Mouse (Mus musculus): Measurements from ENCODE around the gene S100a2.
A peak's percentile ranks its signal among the peaks of the same experiment; 100 is the strongest.

S100a2 gene

DNA sequence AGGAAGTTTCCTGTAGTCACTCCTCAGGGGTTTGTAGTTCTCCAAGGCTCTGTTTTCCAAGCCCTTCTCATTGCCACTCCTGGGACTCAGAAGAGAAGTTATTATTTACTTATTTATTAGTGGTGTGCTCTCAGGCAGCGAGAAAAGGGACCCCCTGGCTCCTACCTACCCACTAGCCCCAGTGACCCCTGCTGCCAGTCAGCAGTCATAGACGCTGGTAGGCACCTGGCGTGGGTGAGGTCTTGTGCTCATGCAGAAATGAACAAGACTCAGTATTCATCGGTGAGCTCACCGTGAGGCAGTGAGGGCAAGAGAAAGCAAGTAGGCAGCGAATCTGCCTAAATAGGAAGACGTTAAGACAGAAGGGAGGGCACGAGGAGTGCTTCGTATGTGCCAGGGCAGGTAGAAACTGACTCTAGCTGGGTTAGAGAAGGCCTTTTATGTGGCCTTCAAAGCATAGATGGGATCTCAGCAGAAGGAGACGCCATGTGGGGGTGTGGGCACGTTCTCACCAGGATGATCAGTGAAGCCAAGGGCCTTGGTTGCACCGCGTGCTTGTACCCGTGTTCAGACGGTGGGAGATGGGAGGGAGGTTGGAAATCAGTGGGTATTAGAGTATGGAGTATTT is 3.9 kb upstream of the S100a2 start:
- Histone ChIP-seq H3K4me1 (replicated peaks; ENCODE audit: low read depth, low read length) (peaks cover 57% of the 10 kb centered on the region), H3K27me3 (ENCODE audit: insufficient read depth, low read length) (peaks cover 12% of the 10 kb centered on the region; the same call in 1 of the 2 replicates), H3K9me3 (ENCODE audit: low read length) (no peaks in the 10 kb centered on the region), H3K36me3 (ENCODE audit: insufficient read depth, low read length) (no peaks in the 10 kb centered on the region), H3K4me3 (replicated peaks; ENCODE audit: low read length) (peak overlapping the region; percentile 48; the same call in 1 of the 2 replicates)
- TF ChIP-seq POU5F1 (IDR thresholded peaks at IDR 0.05; ENCODE audit: borderline replicate concordance, low read length) (no peak), NANOG (IDR thresholded peaks at IDR 0.05; ENCODE audit: borderline replicate concordance, low read length) (no peak), CTCF (conservative IDR thresholded peaks at IDR 0.05; ENCODE audit: low read length) (no peak)

DNA sequence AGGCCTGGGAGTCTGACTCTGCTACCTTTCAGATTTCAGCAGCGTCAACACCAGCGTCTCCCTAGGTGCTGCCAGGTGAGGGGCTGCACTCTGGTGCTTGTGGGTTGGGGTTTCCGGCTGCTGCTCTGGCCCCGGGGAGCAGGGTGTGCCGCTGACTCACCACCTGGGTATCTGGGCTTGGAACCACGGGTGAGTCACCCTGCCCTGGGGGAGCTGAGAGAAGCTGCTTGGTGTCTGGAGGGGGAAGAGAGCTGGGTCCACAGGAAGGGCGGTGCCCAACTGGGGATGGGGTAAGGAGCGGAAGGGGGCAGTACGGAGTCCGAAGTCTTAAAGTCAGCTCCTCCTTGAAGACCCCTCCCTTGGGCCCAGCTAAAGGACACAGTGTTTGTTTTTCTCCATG is 3.1 kb upstream of the S100a2 start:
- Histone ChIP-seq H3K4me1 (replicated peaks; ENCODE audit: low read depth, low read length) (peaks cover 57% of the 10 kb centered on the region), H3K36me3 (ENCODE audit: insufficient read depth, low read length) (no peaks in the 10 kb centered on the region), H3K27me3 (ENCODE audit: insufficient read depth, low read length) (peaks cover 12% of the 10 kb centered on the region; the same call in 1 of the 2 replicates), H3K4me3 (replicated peaks; ENCODE audit: low read length) (peak overlapping the region; percentile 48), H3K9me3 (ENCODE audit: low read length) (no peaks in the 10 kb centered on the region)
- no peak for TF ChIP-seq POU5F1 (IDR thresholded peaks at IDR 0.05; ENCODE audit: borderline replicate concordance, low read length)
- no peak for TF ChIP-seq CTCF (conservative IDR thresholded peaks at IDR 0.05; ENCODE audit: low read length)
- no peak for TF ChIP-seq NANOG (IDR thresholded peaks at IDR 0.05; ENCODE audit: borderline replicate concordance, low read length)

DNA sequence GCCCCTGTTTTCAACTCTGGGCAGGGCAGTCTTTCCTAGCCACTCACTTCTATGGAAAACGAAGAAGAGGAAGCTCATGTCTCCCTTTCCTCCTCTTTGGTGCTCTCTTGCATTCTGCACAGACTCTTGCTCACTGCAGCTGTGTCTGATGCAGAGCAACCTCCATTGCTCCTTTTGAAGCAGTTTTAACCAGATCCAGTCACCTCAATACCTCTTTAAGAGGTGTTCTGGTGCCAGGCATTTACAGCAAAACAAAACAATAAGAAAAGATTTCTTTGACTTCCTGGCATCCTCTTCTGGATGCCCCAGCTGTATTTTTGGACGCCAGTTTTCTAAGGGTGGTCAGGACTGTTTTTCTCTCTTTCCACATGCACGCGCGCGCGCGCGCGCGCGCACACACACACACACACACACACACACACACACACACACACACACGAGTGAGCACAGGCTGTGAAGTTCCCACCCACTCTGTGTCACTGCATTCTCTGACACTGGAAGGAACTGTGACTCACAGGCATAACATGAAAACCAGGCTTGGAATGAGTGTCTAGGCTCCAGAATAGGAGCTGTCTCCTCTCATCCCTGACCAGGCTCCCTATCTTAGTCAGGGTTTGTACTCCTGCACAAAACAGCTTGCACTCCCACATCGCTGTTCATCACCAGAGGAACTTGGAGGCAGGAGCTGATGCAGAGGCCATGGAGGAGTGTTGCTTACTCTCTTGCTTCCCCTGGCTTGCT is 2.5 kb upstream of the S100a2 start:
- H3K9me3 ChIP-seq (ENCODE audit: low read length): no peaks in the 10 kb centered on the region
- peaks cover 57% of the 10 kb centered on the region for H3K4me1 ChIP-seq (replicated peaks; ENCODE audit: low read depth, low read length)
- H3K27me3 ChIP-seq (ENCODE audit: insufficient read depth, low read length): peaks cover 12% of the 10 kb centered on the region; the same call in 1 of the 2 replicates
- TF ChIP-seq CTCF (conservative IDR thresholded peaks at IDR 0.05; ENCODE audit: low read length) (no peak), NANOG (IDR thresholded peaks at IDR 0.05; ENCODE audit: borderline replicate concordance, low read length) (no peak), POU5F1 (IDR thresholded peaks at IDR 0.05; ENCODE audit: borderline replicate concordance, low read length) (no peak)
- H3K36me3 ChIP-seq (ENCODE audit: insufficient read depth, low read length): no peaks in the 10 kb centered on the region
- H3K4me3 ChIP-seq (replicated peaks; ENCODE audit: low read length): peak overlapping the region; percentile 48

DNA sequence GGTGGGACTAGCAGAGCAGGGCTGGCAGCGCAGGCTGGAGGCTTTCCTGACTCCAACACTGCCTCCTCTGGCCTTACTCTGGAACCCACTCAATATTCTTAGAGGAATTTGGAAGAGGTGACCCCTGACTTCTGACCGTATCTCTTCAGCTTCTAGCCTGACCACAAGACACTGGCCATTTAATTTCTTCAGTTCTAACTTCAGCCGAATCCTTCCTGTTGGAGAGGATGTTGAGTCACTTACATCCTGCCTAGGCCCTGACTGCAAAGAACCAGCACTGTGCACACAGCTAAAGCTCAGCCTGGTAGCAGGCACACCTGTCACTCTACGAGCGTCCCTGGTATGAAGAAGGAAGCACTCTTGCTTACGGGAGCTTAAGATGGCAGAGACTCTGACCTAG is 657 bp upstream of the S100a2 start:
- Histone ChIP-seq H3K27me3 (ENCODE audit: insufficient read depth, low read length) (peaks cover 6% of the 10 kb centered on the region; the same call in 1 of the 2 replicates), H3K4me3 (replicated peaks; ENCODE audit: low read length) (no peak overlapping the region), H3K9me3 (ENCODE audit: low read length) (peaks cover 4% of the 10 kb centered on the region; the same call in 1 of the 2 replicates), H3K36me3 (ENCODE audit: insufficient read depth, low read length) (no peaks in the 10 kb centered on the region), H3K4me1 (replicated peaks; ENCODE audit: low read depth, low read length) (peaks cover 47% of the 10 kb centered on the region)
- TF ChIP-seq NANOG (IDR thresholded peaks at IDR 0.05; ENCODE audit: borderline replicate concordance, low read length) (no peak), POU5F1 (IDR thresholded peaks at IDR 0.05; ENCODE audit: borderline replicate concordance, low read length) (no peak), CTCF (conservative IDR thresholded peaks at IDR 0.05; ENCODE audit: low read length) (no peak)

DNA sequence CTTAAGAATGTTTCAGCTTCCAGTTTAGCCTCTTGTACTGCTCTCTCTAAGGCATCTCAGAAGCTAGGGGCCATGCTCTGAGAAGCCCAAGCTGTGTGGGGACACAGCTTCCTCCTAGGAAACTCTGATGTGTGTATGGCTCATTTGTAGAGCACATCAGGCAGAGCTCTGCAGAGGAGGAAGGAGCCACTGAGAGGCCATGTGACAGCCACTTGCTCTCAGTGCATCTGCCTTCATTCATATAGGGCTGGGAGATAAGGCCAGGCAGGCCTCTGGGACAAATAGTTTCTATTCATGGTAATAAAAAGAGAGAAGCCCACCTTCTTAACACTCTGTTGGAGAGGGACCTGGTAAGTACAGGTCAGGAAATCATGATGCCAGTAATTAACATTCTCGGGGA is 4.4 kb downstream of the S100a2 start:
- H3K4me3 ChIP-seq (replicated peaks; ENCODE audit: low read length): no peak overlapping the region
- no peaks in the 10 kb centered on the region for H3K36me3 ChIP-seq (ENCODE audit: insufficient read depth, low read length)
- TF ChIP-seq CTCF (conservative IDR thresholded peaks at IDR 0.05; ENCODE audit: low read length) (no peak), NANOG (IDR thresholded peaks at IDR 0.05; ENCODE audit: borderline replicate concordance, low read length) (no peak), POU5F1 (IDR thresholded peaks at IDR 0.05; ENCODE audit: borderline replicate concordance, low read length) (no peak)
- H3K27me3 ChIP-seq (ENCODE audit: insufficient read depth, low read length): peaks cover 7% of the 10 kb centered on the region; the same call in 1 of the 2 replicates
- H3K4me1 ChIP-seq (replicated peaks; ENCODE audit: low read depth, low read length): peaks cover 8% of the 10 kb centered on the region
- H3K9me3 ChIP-seq (ENCODE audit: low read length): peaks cover 4% of the 10 kb centered on the region; the same call in 1 of the 2 replicates

DNA sequence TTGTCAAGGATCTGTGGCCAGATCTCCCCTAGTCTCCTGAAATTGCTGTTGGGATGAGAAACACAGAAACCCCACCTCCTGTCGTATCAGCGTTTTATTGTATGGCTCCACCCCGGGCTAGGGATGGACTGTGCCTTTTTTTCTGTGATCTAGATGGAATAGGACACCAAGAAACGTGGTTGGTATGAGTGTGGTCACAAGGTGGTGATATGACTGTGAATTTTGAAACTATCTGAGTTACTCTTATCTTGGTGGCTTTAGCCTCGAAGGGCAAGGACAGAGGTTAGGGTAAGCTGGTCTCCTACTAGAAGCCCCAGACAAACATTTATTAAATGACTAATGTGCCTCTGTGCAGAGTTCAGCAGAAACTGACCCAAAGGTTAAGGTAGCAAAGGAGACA is 5.5 kb downstream of the S100a2 start:
- H3K27me3 ChIP-seq (ENCODE audit: insufficient read depth, low read length): peaks cover 17% of the 10 kb centered on the region; the same call in 1 of the 2 replicates
- no peaks in the 10 kb centered on the region for H3K4me1 ChIP-seq (replicated peaks; ENCODE audit: low read depth, low read length)
- H3K4me3 ChIP-seq (replicated peaks; ENCODE audit: low read length): no peak overlapping the region
- TF ChIP-seq NANOG (IDR thresholded peaks at IDR 0.05; ENCODE audit: borderline replicate concordance, low read length) (no peak), POU5F1 (IDR thresholded peaks at IDR 0.05; ENCODE audit: borderline replicate concordance, low read length) (no peak)
- peaks cover 4% of the 10 kb centered on the region; the same call in 1 of the 2 replicates for H3K9me3 ChIP-seq (ENCODE audit: low read length)
- H3K36me3 ChIP-seq (ENCODE audit: insufficient read depth, low read length): no peaks in the 10 kb centered on the region

DNA sequence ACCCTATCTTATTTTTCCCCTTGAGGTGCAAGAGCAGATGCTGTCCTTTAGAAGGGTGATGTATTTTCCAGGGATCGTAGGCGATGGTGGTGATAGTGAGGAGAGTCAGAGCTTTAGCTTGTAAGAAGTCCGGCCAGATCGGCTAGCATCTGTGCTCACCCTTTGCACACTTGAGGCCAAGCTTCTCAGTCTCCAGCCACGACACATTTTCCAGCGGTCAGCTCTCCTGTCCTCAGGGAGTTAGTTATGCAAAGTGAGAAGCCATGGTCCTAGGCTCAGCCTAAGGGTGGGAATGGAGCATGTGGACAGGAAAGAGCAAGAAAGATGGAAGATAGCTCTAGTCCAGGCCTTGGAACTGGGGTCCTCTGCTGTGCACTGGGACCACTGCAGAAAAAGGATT is 6.8 kb downstream of the S100a2 start:
- Histone ChIP-seq H3K9me3 (ENCODE audit: low read length) (peaks cover 11% of the 10 kb centered on the region), H3K4me3 (replicated peaks; ENCODE audit: low read length) (no peak overlapping the region), H3K36me3 (ENCODE audit: insufficient read depth, low read length) (no peaks in the 10 kb centered on the region), H3K27me3 (ENCODE audit: insufficient read depth, low read length) (peaks cover 21% of the 10 kb centered on the region; the same call in 1 of the 2 replicates), H3K4me1 (replicated peaks; ENCODE audit: low read depth, low read length) (no peaks in the 10 kb centered on the region)
- TF ChIP-seq NANOG (IDR thresholded peaks at IDR 0.05; ENCODE audit: borderline replicate concordance, low read length): no peak
- no peak for TF ChIP-seq POU5F1 (IDR thresholded peaks at IDR 0.05; ENCODE audit: borderline replicate concordance, low read length)
- TF ChIP-seq CTCF (conservative IDR thresholded peaks at IDR 0.05; ENCODE audit: low read length): no peak

DNA sequence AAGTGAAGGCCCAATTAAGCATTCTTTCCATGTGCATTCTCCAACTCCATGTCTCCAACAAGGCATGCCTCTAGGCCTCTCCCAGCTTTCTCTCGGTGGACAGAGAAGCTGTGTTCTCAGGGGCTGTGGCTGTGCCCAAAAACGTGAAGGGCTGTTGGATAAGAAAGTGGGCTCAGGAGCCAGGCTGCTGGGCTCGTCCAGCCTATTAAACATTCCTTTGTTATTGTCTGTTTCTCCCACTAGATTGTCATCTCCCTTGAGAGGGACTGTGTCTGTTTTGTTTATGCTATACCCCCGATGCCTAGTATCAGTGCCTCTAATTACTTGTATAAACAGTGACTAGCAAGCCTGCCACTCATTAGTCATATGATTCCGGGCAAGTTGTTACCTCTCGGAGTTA is 7.7 kb downstream of the S100a2 start:
- no peaks in the 10 kb centered on the region for H3K4me1 ChIP-seq (replicated peaks; ENCODE audit: low read depth, low read length)
- H3K9me3 ChIP-seq (ENCODE audit: low read length): peaks cover 20% of the 10 kb centered on the region
- no peak overlapping the region for H3K4me3 ChIP-seq (replicated peaks; ENCODE audit: low read length)
- TF ChIP-seq CTCF (conservative IDR thresholded peaks at IDR 0.05; ENCODE audit: low read length): no peak
- no peak for TF ChIP-seq POU5F1 (IDR thresholded peaks at IDR 0.05; ENCODE audit: borderline replicate concordance, low read length)
- TF ChIP-seq NANOG (IDR thresholded peaks at IDR 0.05; ENCODE audit: borderline replicate concordance, low read length): no peak
- peaks cover 24% of the 10 kb centered on the region for H3K27me3 ChIP-seq (ENCODE audit: insufficient read depth, low read length)
- no peaks in the 10 kb centered on the region for H3K36me3 ChIP-seq (ENCODE audit: insufficient read depth, low read length)

Measured in E14TG2a.4 (cell line).